Mouse (Mus musculus) limb, embryonic 14.5 days (tissue): ENCODE results near the gene Cox14. TPM values are rescaled to one million over a fixed set of nuclear protein-coding genes. Genes with fewer than 3 reads are reported as not detected.

Experiments used
- ATAC-seq: fragments of 200-750 bp; cut with Nextera tagmentation; 2 replicates; pipeline ENCODE4 v1.8.0; 2017; ENCODE audit warnings: low read depth, moderate number of reproducible peaks, moderate TSS enrichment; ENCODE audit not compliant: low FRiP score
- DNase-seq: peaks from one replicate; pipeline ENCODE4 v3.0.0-alpha.2; 2015; ENCODE audit warnings: low spot score
- H3K27ac ChIP-seq: fragments of 300-500 bp; sonication (generic); replicated peaks from 2 replicates; pipeline ENCODE4 v1.5.1; 2014; ENCODE audit warnings: low read depth, mild to moderate bottlenecking, low read length, moderate library complexity, mixed read lengths
- H3K27me3 ChIP-seq: fragments of 300-500 bp; sonication (generic); 2 replicates; pipeline ENCODE4 v1.6.1; 2014; ENCODE audit warnings: low read length, mixed read lengths; ENCODE audit not compliant: control insufficient read depth, insufficient read depth
- H3K36me3 ChIP-seq: fragments of 300-500 bp; sonication (generic); 2 replicates; pipeline ENCODE4 v1.6.1; 2014; ENCODE audit warnings: mild to moderate bottlenecking, low read length, moderate library complexity, mixed read lengths; ENCODE audit not compliant: control insufficient read depth, insufficient read depth
- H3K4me1 ChIP-seq: fragments of 300-500 bp; sonication (generic); 2 replicates; pipeline ENCODE4 v1.6.1; 2014; ENCODE audit warnings: antibody characterized with exemption, low read length, mixed read lengths; ENCODE audit not compliant: control insufficient read depth, insufficient read depth
- H3K4me2 ChIP-seq: fragments of 300-500 bp; sonication (generic); replicated peaks from 2 replicates; pipeline ENCODE4 v1.6.1; 2014; ENCODE audit warnings: low read depth, mild to moderate bottlenecking, low read length, moderate library complexity; ENCODE audit not compliant: severe bottlenecking
- H3K4me3 ChIP-seq: fragments of 300-500 bp; sonication (generic); replicated peaks from 2 replicates; pipeline ENCODE4 v1.5.1; 2014; ENCODE audit warnings: low read length
- H3K9ac ChIP-seq: fragments of 300-500 bp; sonication (generic); 2 replicates; pipeline ENCODE4 v1.6.1; 2014; ENCODE audit warnings: mild to moderate bottlenecking, low read depth, low read length, moderate library complexity; ENCODE audit not compliant: severe bottlenecking
- H3K9me3 ChIP-seq: fragments of 300-500 bp; sonication (generic); 2 replicates; pipeline ENCODE4 v1.6.1; 2016; ENCODE audit warnings: low read length; ENCODE audit not compliant: control insufficient read depth
- POLR2A ChIP-seq: fragments of 200-500 bp; IDR thresholded peaks from 2 replicates; pipeline ENCODE4 v1.8.0; 2012; ENCODE audit warnings: inconsistent platforms, mild to moderate bottlenecking, moderate library complexity, borderline replicate concordance; ENCODE audit not compliant: insufficient read depth, insufficient read length; ENCODE audit errors: extremely low read depth
- WGBS: fragments of 180-500 bp; shearing (Covaris S2); extraction: QIAGEN DNeasy Blood & Tissue Kit; methylation state at CpG from one replicate; pipeline ENCODE4 v1.1.7; 2014; 5-methylcytosine and 5-hydroxymethylcytosine counted together
- polyA plus RNA-seq, 2 experiments: library from polyadenylated mRNA; depleted of rRNA in 1 of 2; stranded (reverse) in 1 of 2; unstranded in 1 of 2; fragments of >200 nt; fragmentation: Nextera tagmentation in 1 of 2; extraction: Ambion mirVana in 1 of 2; gene quantifications; 2 replicates each; pipeline versions ENCODE4 v1.2.1 to v1.2.3; 2012 to 2014

Cox14 gene
- polyA plus RNA-seq, 2 experiments: 157 to 194 TPM

GRCm38 (mm10) chr15:99684156-99684555 is 41.3 kb upstream of the Cox14 start:
- Histone ChIP-seq H3K27me3 (no peaks in the 10 kb centered on the region), H3K4me3 (no peak overlapping the region), H3K36me3 (no peaks in the 10 kb centered on the region), H3K9ac (no peak overlapping the region), H3K4me2 (no peak overlapping the region), H3K27ac (no peak overlapping the region), H3K4me1 (no peaks in the 10 kb centered on the region), H3K9me3 (no peaks in the 10 kb centered on the region)
- no peak for ATAC-seq
- TF ChIP-seq POLR2A: no peak
- DNase-seq: no peak
- 91% methylated on average over 5 of the region's 5 CpGs for WGBS

- H3K9me3 ChIP-seq: no peaks in the 10 kb centered on the region
- peak; percentile 55; the same call in 1 of the 2 replicates for ATAC-seq
Measured at GRCm38 (mm10) chr15:99688712-99689111, 36.7 kb upstream of the Cox14 start.

GRCm38 (mm10) chr15:99690924-99691323 is 34.5 kb upstream of the Cox14 start:
- H3K27me3 ChIP-seq: 0 out of 2 replicates have a peak, but pooled peaks cover 4% of the 10 kb centered on the region
- no peak overlapping the region for H3K9ac ChIP-seq
- 12% methylated on average over 4 of the region's 4 CpGs for WGBS
- no peaks in the 10 kb centered on the region for H3K36me3 ChIP-seq
- no peak overlapping the region for H3K4me2 ChIP-seq
- no peaks in the 10 kb centered on the region for H3K9me3 ChIP-seq
- no peak overlapping the region for H3K4me3 ChIP-seq
- no peaks in the 10 kb centered on the region for H3K4me1 ChIP-seq
- ATAC-seq (no peak), DNase-seq (no peak)
- no peak overlapping the region for H3K27ac ChIP-seq
- TF ChIP-seq POLR2A: no peak

More at GRCm38 (mm10) chr15:99688712-99689111, 36.7 kb upstream of the Cox14 start:
- WGBS: 11% methylated on average over 4 of the region's 4 CpGs
- H3K27me3 ChIP-seq: 0 out of 2 replicates have a peak, but pooled peaks cover 4% of the 10 kb centered on the region
- H3K36me3 ChIP-seq: no peaks in the 10 kb centered on the region
- TF ChIP-seq POLR2A: no peak
- no peak overlapping the region for H3K4me3 ChIP-seq
- DNase-seq: peak; percentile 63
- H3K27ac ChIP-seq: no peak overlapping the region
- H3K9ac ChIP-seq: no peak overlapping the region
- no peaks in the 10 kb centered on the region for H3K4me1 ChIP-seq
- no peak overlapping the region for H3K4me2 ChIP-seq

- 46% methylated on average over 9 of the region's 9 CpGs for WGBS
- 0 out of 2 replicates have a peak, but pooled peaks cover 4% of the 10 kb centered on the region for H3K27me3 ChIP-seq
- no peak for TF ChIP-seq POLR2A
- H3K4me2 ChIP-seq: no peak overlapping the region
- no peak overlapping the region for H3K4me3 ChIP-seq
- no peaks in the 10 kb centered on the region for H3K36me3 ChIP-seq
- H3K4me1 ChIP-seq: no peaks in the 10 kb centered on the region
- ATAC-seq (no peak), DNase-seq (no peak)
- 0 out of 2 replicates have a peak overlapping the region, but pooled peaks have one; percentile 4 for H3K9ac ChIP-seq
- H3K27ac ChIP-seq: no peak overlapping the region
- H3K9me3 ChIP-seq: no peaks in the 10 kb centered on the region
Measured at GRCm38 (mm10) chr15:99691976-99692375, 33.4 kb upstream of the Cox14 start.

DNA sequence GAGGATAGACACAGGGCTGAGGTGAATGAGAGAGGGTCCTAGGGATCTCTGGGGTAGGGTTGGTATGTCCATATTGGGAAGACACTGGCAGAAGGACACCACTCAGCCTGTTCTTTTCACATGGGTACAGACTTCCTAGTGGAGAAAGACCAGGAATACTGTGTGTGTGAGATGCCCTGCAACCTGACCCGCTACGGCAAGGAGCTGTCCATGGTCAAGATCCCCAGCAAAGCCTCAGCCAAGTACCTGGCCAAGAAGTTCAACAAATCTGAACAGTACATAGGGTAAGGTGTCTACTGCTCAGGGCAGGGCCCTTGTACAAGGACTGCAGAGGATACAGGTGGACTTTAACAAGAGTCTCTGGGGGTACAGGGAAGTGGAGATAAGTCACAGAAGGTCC is 28.1 kb upstream of the Cox14 start:
- H3K36me3 ChIP-seq: no peaks in the 10 kb centered on the region
- DNase-seq (no peak), ATAC-seq (no peak)
- H3K4me1 ChIP-seq: peaks cover 7% of the 10 kb centered on the region; the same call in 1 of the 2 replicates
- no peak overlapping the region for H3K4me3 ChIP-seq
- TF ChIP-seq POLR2A: no peak
- 14% methylated on average over 2 of the region's 2 CpGs for WGBS
- no peaks in the 10 kb centered on the region for H3K27me3 ChIP-seq
- no peaks in the 10 kb centered on the region for H3K9me3 ChIP-seq
- no peak overlapping the region for H3K4me2 ChIP-seq
- H3K9ac ChIP-seq: no peak overlapping the region
- no peak overlapping the region for H3K27ac ChIP-seq
